Mouse (Mus musculus): ENCODE measurements around the gene Trim40.
"Not testable (repeated sequence)": the region's sequence is repeated elsewhere in the genome, so short reads cannot be mapped to it uniquely, and the experiment has no call there.

Trim40 gene

GRCm38 (mm10) chr17:36893387-36893786 lies 3.5 kb upstream of the Trim40 start:
- no peak for DNase-seq (ENCODE audit: low spot score)

- DNase-seq (ENCODE audit: low spot score), result peak; percentile 15
Observed at GRCm38 (mm10) chr17:36892362-36892761, 2.4 kb upstream of the Trim40 start.

- not testable (repeated sequence) for DNase-seq (ENCODE audit: low spot score)
Observed at GRCm38 (mm10) chr17:36891496-36891895, 1.6 kb upstream of the Trim40 start.

GRCm38 (mm10) chr17:36885132-36885790 lies 4.7 kb downstream of the Trim40 start:
- no peak for DNase-seq (ENCODE audit: low spot score)

GRCm38 (mm10) chr17:36883350-36883749 lies 6.6 kb downstream of the Trim40 start:
- no peak for DNase-seq (ENCODE audit: low spot score)

- DNase-seq (ENCODE audit: low spot score), result no peak
Observed at GRCm38 (mm10) chr17:36874636-36875035, 15.3 kb downstream of the Trim40 start.

GRCm38 (mm10) chr17:36869955-36870810 lies 19.7 kb downstream of the Trim40 start:
- no peak for DNase-seq (ENCODE audit: low spot score)

- DNase-seq (ENCODE audit: low spot score), result no peak
Observed at GRCm38 (mm10) chr17:36869284-36869954, 20.5 kb downstream of the Trim40 start, which contains the start of gene Trim10. TSS of gene Trim10 (plus strand) at chr17:36869574.

GRCm38 (mm10) chr17:36868836-36869235 lies 21.1 kb downstream of the Trim40 start:
- no peak for DNase-seq (ENCODE audit: low spot score)

- DNase-seq (ENCODE audit: low spot score), result no peak
Observed at GRCm38 (mm10) chr17:36866719-36867527, 23.0 kb downstream of the Trim40 start, which contains the start of gene Trim15. TSS of gene Trim15 (minus strand) at chr17:36867210.

- DNase-seq (ENCODE audit: low spot score), result no peak
Observed at GRCm38 (mm10) chr17:36861680-36862079, 28.2 kb downstream of the Trim40 start.

- DNase-seq (ENCODE audit: low spot score), result no peak
Observed at GRCm38 (mm10) chr17:36858181-36858580, 31.7 kb downstream of the Trim40 start.

- DNase-seq (ENCODE audit: low spot score), result no peak
Observed at GRCm38 (mm10) chr17:36856236-36856635, 33.7 kb downstream of the Trim40 start.

GRCm38 (mm10) chr17:36855484-36855883 lies 34.4 kb downstream of the Trim40 start:
- DNase-seq (ENCODE audit: low spot score), result no peak

GRCm38 (mm10) chr17:36851627-36852026 lies 38.3 kb downstream of the Trim40 start:
- DNase-seq (ENCODE audit: low spot score), result no peak

GRCm38 (mm10) chr17:36851200-36851599 lies 38.7 kb downstream of the Trim40 start:
- no peak for DNase-seq (ENCODE audit: low spot score)

GRCm38 (mm10) chr17:36849992-36850391 lies 39.9 kb downstream of the Trim40 start:
- DNase-seq (ENCODE audit: low spot score), result no peak

- no peak for DNase-seq (ENCODE audit: low spot score)
Observed at GRCm38 (mm10) chr17:36848911-36849310, 41.0 kb downstream of the Trim40 start.

GRCm38 (mm10) chr17:36844725-36845124 lies 45.2 kb downstream of the Trim40 start:
- no peak for DNase-seq (ENCODE audit: low spot score)

GRCm38 (mm10) chr17:36844286-36844719 lies 45.6 kb downstream of the Trim40 start:
- DNase-seq (ENCODE audit: low spot score), result no peak

- no peak for DNase-seq (ENCODE audit: low spot score)
Observed at GRCm38 (mm10) chr17:36843696-36844095, 46.2 kb downstream of the Trim40 start.
